Mouse (Mus musculus) urinary bladder, postnatal 25 days (tissue): ENCODE measurements around the gene Lipn.
A peak's percentile ranks its signal among the peaks of the same experiment; 100 is the strongest.

Experiments
- DNase-seq: peaks from one replicate; pipeline ENCODE4 v3.0.0; 2022; ENCODE audit warnings: low spot score

Lipn gene

DNA sequence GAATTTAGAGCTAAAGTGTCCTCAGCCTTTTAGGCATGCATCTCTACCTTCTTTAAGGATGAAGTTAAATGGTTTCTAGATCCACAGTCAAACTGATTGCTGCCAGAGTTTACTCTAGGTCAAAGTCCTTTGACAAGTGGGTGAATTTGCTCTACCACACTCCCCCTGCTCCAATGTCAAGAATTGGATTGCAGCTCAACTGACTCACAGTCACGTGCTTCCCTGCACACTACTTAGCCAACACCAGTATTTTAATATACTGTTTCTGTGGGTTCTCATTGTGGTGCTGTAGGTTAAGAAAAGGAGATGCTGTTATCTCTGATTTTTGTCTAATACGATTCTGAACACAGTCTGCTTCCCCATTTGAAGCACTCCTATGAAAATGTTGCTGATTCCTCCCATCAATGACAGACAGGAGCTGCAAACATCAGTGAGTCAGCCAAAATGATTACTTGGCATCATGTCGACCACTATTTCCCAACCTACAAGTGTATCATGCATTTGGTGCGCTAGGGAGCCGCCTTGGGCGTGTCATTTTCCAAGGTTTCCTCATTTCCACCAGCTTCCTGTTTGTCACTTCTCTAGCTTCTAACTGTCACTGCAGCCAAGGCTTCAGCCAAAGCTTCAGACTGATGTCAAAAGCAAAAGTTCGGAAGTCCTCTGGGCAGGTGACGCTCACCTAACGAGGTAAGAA is at the start of gene Lipn:
TSS of gene Lipn (plus strand) at position 580 of the 694 bp plus-strand sequence.
- no peak for DNase-seq

DNA sequence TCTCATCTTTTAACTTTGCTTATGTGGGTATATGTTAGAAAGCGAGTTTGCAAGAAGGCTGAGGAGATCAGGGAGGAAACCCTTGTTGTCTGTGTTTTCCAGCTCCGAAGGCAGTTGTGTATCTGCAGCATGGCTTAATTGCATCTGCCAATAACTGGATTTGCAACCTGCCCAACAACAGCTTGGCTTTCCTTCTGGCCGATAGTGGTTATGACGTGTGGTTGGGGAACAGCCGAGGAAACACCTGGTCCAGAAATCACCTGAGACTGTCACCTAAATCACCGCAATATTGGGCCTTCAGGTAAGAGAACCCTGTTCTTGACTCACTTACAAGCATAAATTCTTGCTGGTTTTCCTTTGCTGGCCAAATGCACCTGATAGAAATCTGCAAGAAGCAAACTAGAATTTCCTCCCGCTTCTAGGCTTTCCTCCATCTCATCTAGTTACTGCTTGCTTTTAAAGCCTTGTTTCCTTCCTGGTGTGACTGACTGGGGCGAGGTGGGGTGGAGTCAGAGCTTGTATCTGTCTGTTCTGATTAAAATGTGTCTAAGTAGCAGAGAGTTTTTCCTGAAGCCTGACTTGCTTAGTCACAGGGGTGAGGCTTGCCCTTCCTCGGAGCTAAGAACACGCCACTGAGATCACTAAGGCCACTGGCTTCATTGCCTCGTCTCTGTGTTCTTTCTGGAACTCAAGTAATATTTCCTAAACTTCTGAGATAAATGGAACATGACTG is 45.6 kb upstream of the Lipn start:
- no peak for DNase-seq

DNA sequence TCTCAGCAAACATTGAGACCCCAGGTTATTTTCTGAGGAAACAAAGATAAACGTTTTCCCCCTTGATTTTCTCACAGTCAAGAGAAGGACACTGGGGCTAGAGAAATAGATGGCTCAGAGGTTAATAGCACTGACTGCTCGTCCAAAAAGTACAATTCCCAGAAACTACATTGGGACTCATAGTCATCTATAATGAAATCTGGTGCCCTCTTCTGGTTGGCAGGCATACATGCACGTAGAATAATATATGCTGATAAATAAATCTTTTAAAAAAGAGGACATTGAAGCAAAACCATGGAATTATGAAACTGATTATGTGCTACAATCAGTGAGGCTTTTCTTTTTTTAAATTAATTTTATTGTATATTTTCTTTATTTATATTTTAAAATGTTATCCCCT is 44.4 kb upstream of the Lipn start:
- DNase-seq: no peak

DNA sequence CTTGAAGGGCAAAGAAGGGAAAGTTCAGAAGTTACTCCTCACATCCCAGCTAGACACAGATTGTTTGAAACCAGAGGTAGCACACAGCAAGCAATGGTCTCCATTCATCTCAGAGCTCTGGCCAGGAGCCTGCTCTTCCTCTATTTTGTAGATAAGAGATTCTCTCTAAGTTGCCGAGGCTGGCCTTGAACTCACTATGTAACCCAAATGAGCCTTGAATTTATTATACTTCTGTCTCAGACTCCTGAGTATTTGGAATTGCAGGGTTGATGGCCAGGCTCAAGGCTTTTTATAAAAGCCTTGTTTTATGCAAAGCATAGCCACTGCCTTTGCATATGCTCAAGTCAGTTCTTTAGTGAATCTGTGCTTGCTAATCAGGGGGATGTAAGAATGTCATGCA is 27.4 kb upstream of the Lipn start:
- no peak for DNase-seq

DNA sequence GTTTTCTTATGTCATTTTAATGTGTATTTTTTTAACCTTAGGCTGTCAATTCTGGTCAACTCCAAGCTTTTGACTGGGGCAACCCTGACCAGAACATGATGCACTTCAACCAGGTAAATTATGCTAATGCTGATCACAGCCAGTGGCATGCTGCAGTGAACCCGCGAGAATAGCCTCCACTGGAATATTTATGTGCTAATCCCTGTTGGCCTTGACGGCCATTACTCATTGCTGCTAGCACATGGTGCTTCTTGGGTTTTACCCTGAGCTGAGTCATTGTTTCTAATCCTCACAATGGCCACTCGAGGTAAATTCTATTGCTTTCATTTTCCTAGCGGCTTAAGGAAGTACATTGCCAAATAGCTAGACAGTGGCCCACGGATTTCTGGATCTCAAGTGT is 24.1 kb upstream of the Lipn start:
- DNase-seq: no peak

DNA sequence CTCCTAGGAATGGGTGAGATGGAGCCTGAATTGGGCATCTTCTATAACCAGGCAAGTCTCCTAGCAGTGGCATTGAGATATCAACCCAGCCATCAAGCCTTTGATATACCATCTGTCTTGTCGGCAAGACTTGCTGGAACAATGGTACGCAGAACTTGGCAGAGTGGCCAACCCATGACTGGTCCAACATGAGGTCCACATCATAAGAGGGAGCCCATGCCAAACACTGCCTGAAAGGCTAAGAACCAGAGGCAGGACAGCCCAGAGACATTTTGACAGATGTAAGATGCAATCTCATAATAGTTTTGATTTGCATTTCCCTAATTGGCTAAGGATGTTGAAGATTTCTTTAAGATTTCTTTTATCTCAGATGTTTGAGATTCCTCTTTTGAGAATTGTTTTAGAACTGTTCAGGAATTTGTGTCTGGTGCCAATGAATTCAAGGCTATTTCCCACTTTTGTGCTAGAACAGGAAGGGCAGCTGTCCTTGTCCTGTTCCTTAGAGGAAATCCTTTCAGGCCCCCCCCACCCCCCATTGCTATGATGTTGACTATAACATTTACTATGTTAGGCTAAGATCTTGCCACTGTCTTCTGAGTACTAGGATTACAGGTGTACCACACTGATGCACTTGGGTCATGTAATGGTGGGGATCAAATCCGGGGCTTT is 17.7 kb upstream of the Lipn start:
- DNase-seq: no peak

DNA sequence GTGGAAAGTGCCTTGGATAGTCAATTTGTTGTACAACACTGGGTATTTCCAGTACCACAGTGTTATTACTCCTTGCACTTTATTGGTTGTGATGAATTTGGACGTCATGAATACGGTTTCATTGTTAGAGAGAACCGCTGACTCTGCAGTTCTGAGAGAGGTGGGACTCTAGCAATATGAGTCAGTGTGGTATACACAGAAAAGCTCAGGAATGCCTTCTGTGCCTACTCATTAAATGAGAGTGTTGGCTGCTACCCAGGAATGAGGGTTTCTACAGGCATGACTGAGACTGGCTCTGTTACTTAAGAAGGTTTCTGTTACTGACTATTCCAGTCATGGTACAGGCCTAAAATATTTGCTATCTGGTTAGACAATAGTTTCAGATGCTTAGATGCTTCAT is 15.7 kb upstream of the Lipn start:
- DNase-seq: no peak

DNA sequence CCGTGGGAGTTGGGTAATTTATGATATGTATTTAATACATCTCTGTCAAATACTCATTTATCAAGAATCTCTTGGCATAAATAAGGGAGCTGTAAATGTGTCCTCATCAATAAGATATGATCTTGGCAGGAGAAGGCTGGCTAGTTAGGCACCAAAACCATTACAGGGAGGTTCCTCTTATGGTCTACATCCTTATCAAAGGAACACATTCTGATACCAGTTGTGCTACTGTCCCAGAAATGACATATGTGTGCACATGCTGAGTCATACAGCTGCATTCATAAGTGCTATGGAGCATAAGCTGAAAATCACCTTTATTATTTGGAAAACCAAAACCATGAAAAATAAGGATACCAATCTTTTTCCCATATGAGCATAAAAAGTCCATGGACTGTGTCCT is 3.6 kb upstream of the Lipn start:
- no peak for DNase-seq

DNA sequence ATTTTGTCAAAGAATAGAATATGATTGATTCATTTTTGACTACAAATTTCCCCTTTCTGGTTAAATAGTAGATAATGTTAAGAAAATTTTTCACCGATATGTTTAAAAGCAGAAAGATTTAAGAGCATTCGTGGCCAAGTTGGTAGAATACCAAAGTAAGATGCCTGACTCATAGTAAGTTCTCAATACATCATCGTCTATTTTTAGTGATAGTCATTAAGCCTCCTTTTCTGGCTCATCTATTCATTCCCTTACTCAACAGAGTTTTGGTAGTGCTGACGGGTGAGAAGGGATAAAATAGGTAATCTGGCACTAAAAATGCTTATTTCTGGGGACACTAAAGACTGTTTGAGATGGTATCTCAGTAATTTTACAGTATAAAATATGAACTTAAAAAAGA is 3.1 kb upstream of the Lipn start:
- no peak for DNase-seq

DNA sequence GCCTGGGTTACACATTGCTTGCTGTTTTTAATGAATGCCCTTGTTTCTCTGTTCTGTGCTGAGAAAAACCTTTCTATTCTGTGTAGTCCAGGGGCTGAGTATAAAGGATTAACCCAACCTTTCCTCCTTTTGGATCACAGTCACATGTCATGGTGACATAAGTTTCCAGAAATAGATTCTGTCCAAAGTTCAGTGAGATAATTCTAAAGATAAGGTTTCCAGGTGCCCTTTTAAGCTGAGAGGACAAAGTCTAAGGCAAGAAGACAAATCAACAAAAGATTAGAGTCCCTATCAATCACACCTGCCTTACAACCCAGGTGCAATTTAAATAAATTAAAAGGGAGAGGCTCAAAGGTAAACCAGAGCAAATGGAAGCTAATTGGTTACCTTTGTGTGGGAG is 7.1 kb downstream of the Lipn start:
- no peak for DNase-seq

DNA sequence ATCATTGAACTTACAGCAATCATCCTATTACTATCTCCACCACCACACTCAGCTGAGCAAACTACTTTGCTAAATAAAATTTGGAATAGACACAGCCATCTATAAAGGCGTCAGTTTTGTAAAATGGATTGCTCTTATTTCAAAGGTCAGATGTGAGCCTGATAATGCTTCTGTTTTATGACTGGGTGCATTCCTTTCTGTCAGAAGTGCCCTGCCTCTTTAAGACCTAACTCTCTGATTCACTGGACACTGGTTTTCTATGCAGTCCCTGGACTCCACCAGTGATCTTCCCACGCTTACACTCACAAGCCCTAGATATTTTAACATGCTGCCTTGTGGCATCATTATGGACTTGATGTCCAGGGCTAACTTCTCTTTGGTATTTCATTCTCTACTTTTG is 11.0 kb downstream of the Lipn start:
- DNase-seq: no peak

DNA sequence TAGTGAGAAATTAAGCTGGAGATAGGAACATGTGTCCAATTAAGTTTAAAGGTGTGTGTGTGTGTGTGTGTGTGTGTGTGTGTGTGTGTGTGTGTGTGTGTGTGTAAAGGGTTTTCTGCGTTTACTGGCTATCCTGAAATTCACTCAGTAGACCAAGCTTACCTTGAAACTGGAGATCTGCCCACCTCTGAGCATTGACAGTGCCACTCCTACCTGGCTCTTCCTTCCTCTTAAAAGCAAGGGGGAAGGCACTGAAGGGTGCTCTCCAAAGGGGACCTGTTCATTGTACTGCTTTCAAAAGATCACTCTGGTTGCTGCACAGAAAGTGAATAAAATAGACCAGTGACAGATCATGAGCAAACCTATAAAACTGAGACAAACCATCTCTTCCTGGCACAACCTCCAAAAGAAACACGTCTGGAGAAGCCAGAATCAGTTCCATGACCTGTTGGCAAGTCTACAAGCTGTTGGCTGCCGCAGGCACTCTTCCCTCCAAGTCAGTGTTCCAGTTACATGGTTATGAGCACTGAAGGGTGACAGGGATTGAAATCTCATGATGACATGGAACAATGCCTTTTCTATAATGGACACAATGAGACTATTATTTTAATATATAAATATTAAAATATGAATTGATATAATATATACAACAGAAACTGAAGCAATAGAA is 22.0 kb downstream of the Lipn start:
- DNase-seq: no peak

DNA sequence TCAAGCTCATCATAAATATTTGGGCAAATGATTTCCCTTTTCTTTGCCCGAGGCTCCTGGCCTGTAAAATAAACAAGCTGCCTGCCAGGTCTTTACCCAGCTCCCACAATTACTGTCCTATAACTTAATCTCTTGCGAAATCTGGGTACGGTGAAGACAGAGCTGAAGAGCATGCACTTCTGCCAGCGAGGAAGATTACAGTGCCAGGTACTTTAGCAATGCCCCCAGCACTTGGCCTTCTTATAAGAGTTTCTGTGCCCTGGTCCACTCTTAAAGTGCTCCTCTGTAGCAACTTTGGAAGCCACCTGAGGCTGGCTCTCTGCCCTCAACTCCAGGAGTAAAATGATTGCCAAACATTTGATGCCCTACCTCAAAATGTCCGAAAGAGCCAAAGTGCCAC is 28.2 kb downstream of the Lipn start:
- DNase-seq: no peak

DNA sequence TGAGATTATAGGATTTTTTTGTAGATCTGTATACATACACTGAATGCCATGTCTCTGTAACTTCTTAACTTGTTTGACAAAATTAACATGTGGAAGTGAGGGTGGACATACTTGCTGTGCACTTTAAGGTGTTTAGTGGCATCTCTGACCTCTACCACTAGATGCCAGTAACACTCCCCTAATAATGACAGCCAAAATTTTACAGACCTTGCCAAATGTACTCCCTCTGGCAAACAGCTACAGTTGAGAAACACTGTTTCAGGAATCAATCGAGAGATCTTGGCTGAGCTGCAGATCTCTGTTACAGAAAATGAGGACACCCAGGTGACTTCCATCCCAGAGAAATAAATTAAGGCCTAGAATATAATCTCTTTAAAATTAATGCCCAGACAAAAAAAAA is 29.1 kb downstream of the Lipn start:
- DNase-seq: no peak

DNA sequence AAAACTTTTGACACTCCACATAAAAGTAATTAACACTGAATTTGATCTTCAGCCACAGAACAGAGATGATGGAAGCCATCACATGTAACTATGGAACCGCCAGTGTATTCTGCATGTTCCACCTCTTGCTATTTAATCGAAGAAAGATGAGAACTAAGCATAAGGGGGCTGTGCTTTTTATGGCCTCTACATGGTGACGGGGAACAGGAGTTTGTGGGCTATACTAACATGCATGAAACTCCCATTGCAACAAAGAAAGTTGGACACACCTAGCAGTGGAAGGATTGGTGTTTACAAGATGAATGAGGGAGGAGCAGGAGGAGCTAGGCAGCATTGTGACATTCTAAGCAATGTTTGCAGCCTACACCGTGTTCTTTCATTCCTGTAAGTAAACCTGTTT is 33.5 kb downstream of the Lipn start, which contains the start of gene Lipm:
TSS of gene Lipm (plus strand) at position 301 of the 400 bp plus-strand sequence.
- no peak for DNase-seq

DNA sequence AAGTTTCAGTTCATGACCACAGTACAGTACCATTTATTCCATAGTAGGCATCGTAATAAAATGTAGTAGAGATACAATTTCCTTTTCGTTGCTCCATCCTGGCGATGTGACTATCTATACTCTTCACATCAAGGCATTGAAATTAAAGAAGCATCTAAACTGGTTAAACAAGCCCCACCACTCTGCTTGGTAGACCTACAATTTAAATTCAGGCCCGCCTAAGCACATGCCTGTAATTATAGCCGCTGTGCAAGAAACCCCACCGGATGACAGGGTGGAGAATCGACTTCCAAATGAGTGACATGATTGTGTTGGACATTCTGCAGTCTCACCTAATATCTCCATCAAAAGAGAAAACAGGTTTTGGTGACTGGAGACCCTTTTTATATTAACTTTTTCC is 34.7 kb downstream of the Lipn start:
- DNase-seq: no peak

DNA sequence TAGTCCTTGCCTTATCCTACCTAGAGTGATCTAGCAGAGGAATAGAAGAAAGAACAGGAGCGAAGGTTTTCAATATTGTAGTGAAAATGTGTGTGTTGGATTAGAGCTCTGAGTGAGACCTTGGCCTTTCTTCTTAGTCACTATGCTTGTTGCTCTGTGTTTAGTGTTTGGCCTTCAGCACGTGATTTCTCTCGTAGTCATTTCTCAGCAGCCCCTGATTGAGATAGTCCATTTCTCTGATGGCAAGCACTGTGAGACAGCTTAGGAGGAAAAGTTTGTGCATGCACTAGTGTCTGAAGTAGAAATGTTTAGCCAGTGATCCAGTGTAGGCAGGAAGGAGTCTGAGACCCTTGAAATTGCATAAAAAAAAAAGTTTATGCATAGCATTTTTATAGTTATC is 37.7 kb downstream of the Lipn start:
- DNase-seq: no peak

DNA sequence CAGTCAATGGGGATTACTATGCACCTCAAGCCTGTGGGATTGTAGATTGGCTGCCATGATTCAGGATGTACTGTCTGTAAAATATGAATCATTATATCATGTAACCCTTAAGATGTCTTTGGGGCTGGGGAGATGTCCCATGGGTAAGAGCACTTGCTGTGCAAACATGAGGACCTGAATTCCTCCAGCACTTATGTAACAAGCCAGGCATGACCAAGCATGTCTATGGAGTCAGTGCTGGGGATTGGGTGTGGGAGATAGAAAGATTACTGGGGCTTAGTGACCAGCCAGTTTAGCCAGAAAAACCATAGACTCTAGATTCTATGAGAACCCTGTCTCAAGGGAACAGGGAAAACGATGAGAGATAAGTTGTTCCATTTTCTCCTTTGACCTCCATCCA is 51.9 kb downstream of the Lipn start:
- peak; percentile 19 for DNase-seq

DNA sequence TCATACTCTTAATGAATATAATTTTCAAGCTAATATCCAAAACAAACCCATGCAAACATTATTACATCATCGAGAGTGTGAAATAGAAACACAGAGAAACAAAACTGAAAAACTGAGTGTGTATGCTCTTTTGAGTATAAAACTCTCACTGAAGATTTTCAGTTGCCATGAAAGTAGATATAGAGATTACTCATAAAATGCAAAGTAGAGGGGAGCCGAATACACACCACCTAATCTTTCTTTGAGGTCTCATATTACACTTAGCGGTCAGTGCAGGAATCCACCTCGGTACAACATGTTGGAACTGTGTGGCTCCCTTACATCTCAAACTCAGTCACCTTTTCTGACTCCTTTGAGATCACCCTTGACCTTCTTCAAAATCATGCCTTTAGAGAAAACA is 52.5 kb downstream of the Lipn start:
- DNase-seq: no peak

DNA sequence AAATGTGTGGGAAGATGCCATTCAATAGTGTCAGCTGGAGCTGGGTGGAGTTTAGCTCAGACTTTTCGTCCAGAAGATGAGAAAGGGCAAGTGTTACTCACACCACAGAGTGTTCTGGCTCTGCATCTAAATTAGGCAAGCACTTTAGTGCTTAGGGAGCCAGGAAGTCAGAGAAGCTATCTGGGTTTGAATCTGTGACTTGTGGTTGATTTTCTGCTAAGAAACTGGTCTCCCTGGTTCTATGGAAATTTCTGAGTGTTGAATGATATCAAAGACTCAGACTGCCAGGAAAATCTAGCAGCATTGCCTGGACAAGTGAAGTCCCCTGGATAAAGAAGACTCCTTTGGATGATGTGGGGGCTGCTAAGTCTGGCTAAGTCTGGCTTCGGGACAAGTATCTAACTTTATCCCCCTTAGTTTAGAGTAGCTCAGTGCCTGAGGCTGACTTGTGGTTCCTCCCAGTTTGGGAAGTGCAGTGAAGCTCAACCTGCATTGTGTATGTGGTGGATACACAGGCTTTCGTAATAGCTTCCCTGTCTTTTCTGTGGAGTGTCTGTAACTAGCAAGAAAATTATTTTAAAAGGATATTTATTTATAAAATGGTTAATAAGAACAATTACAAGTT is 53.1 kb downstream of the Lipn start:
- DNase-seq: no peak
